Mouse (Mus musculus): ENCODE data around the gene Ftl1.

- TF ChIP-seq EP300 (IDR thresholded peaks at IDR 0.05; ENCODE audit: low read depth) = no peak
- TF ChIP-seq CTCF (IDR thresholded peaks at IDR 0.05; ENCODE audit: low read depth) = no peak
Measured at GRCm38 (mm10) chr7:45435038-45435437, 24.6 kb downstream of the Ftl1 start.
